Mouse (Mus musculus): Measurements from ENCODE around the gene Rcor1. TPM values are rescaled to one million over a fixed set of nuclear protein-coding genes. Genes with fewer than 3 reads are reported as not detected.
A peak's percentile ranks its signal among the peaks of the same experiment; 100 is the strongest.

Rcor1 gene
- polyA plus RNA-seq, 1 experiment, result 12.0 TPM

- 53% methylated on average over 18 of the region's 18 CpGs for WGBS
- DNase-seq, result peak; percentile 16
- Histone ChIP-seq H3K4me3 (replicated peaks; ENCODE audit: extremely low read depth, low read depth, low read length) (no peak overlapping the region), H3K4me1 (ENCODE audit: control insufficient read depth, insufficient read depth, low read length) (peaks cover 7% of the 10 kb centered on the region; the same call in 1 of the 2 replicates)
- no peak for TF ChIP-seq POLR2A (IDR thresholded peaks at IDR 0.05; ENCODE audit: borderline replicate concordance, extremely low read depth, low read depth, low read length)
- TF ChIP-seq CTCF (IDR thresholded peaks at IDR 0.05; ENCODE audit: insufficient read depth, low read length), result no peak
Measured at GRCm38 (mm10) chr12:111037241-111038180, 1.6 kb upstream of the Rcor1 start.

GRCm38 (mm10) chr12:111038231-111038975 is 748 bp upstream of the Rcor1 start:
- TF ChIP-seq POLR2A (IDR thresholded peaks at IDR 0.05; ENCODE audit: borderline replicate concordance, extremely low read depth, low read depth, low read length) (no peak), CTCF (IDR thresholded peaks at IDR 0.05; ENCODE audit: insufficient read depth, low read length) (no peak)
- under 1% methylated on average over 54 of the region's 54 CpGs for WGBS
- peak; percentile 41 for DNase-seq
- peak overlapping the region; percentile 90 for H3K4me3 ChIP-seq (replicated peaks; ENCODE audit: extremely low read depth, low read depth, low read length)
- peaks cover 7% of the 10 kb centered on the region; the same call in 1 of the 2 replicates for H3K4me1 ChIP-seq (ENCODE audit: control insufficient read depth, insufficient read depth, low read length)

- TF ChIP-seq CTCF (IDR thresholded peaks at IDR 0.05; ENCODE audit: insufficient read depth, low read length) (no peak), POLR2A (IDR thresholded peaks at IDR 0.05; ENCODE audit: borderline replicate concordance, extremely low read depth, low read depth, low read length) (no peak)
- Histone ChIP-seq H3K4me3 (replicated peaks; ENCODE audit: extremely low read depth, low read depth, low read length) (peak overlapping the region; percentile 70), H3K4me1 (ENCODE audit: control insufficient read depth, insufficient read depth, low read length) (peaks cover 7% of the 10 kb centered on the region; the same call in 1 of the 2 replicates)
- peak; percentile 61 for DNase-seq
- under 1% methylated on average over 63 of the region's 65 CpGs for WGBS
Measured at GRCm38 (mm10) chr12:111039771-111040530, 800 bp downstream of the Rcor1 start.

GRCm38 (mm10) chr12:111040531-111040860 is 1.3 kb downstream of the Rcor1 start:
- no peak for DNase-seq
- no peak for TF ChIP-seq CTCF (IDR thresholded peaks at IDR 0.05; ENCODE audit: insufficient read depth, low read length)
- no peak for TF ChIP-seq POLR2A (IDR thresholded peaks at IDR 0.05; ENCODE audit: borderline replicate concordance, extremely low read depth, low read depth, low read length)
- H3K4me1 ChIP-seq (ENCODE audit: control insufficient read depth, insufficient read depth, low read length), result peaks cover 7% of the 10 kb centered on the region; the same call in 1 of the 2 replicates
- 3% methylated on average over 3 of the region's 3 CpGs for WGBS
- peak overlapping the region; percentile 70 for H3K4me3 ChIP-seq (replicated peaks; ENCODE audit: extremely low read depth, low read depth, low read length)

- peak overlapping the region; percentile 9 for H3K4me3 ChIP-seq (replicated peaks; ENCODE audit: extremely low read depth, low read depth, low read length)
- TF ChIP-seq CTCF (IDR thresholded peaks at IDR 0.05; ENCODE audit: insufficient read depth, low read length) (no peak), POLR2A (IDR thresholded peaks at IDR 0.05; ENCODE audit: borderline replicate concordance, extremely low read depth, low read depth, low read length) (no peak)
- H3K4me1 ChIP-seq (ENCODE audit: control insufficient read depth, insufficient read depth, low read length), result peaks cover 7% of the 10 kb centered on the region; the same call in 1 of the 2 replicates
- DNase-seq, result peak; percentile 10
- 16% methylated on average over 4 of the region's 4 CpGs for WGBS
Measured at GRCm38 (mm10) chr12:111041196-111041595, 2.0 kb downstream of the Rcor1 start.

GRCm38 (mm10) chr12:111042365-111042764 is 3.2 kb downstream of the Rcor1 start:
- Histone ChIP-seq H3K4me1 (ENCODE audit: control insufficient read depth, insufficient read depth, low read length) (peaks cover 7% of the 10 kb centered on the region), H3K4me3 (replicated peaks; ENCODE audit: extremely low read depth, low read depth, low read length) (no peak overlapping the region)
- WGBS, result 69% methylated on average over 1 of the region's 1 CpGs
- TF ChIP-seq POLR2A (IDR thresholded peaks at IDR 0.05; ENCODE audit: borderline replicate concordance, extremely low read depth, low read depth, low read length) (no peak), CTCF (IDR thresholded peaks at IDR 0.05; ENCODE audit: insufficient read depth, low read length) (no peak)
- DNase-seq, result no peak

- TF ChIP-seq CTCF (IDR thresholded peaks at IDR 0.05; ENCODE audit: insufficient read depth, low read length) (no peak), POLR2A (IDR thresholded peaks at IDR 0.05; ENCODE audit: borderline replicate concordance, extremely low read depth, low read depth, low read length) (no peak)
- no peak for DNase-seq
Measured at GRCm38 (mm10) chr12:111044880-111045279, 5.7 kb downstream of the Rcor1 start.

GRCm38 (mm10) chr12:111046866-111047265 is 7.7 kb downstream of the Rcor1 start:
- no peak for TF ChIP-seq CTCF (IDR thresholded peaks at IDR 0.05; ENCODE audit: insufficient read depth, low read length)
- no peak for TF ChIP-seq POLR2A (IDR thresholded peaks at IDR 0.05; ENCODE audit: borderline replicate concordance, extremely low read depth, low read depth, low read length)
- DNase-seq, result no peak
- H3K4me3 ChIP-seq (replicated peaks; ENCODE audit: extremely low read depth, low read depth, low read length), result no peak overlapping the region
- peaks cover 14% of the 10 kb centered on the region for H3K4me1 ChIP-seq (ENCODE audit: control insufficient read depth, insufficient read depth, low read length)
- 76% methylated on average over 1 of the region's 1 CpGs for WGBS

More at GRCm38 (mm10) chr12:111044880-111045279, 5.7 kb downstream of the Rcor1 start:
- Histone ChIP-seq H3K4me3 (replicated peaks; ENCODE audit: extremely low read depth, low read depth, low read length) (no peak overlapping the region), H3K4me1 (ENCODE audit: control insufficient read depth, insufficient read depth, low read length) (peaks cover 17% of the 10 kb centered on the region)
- WGBS, result 77% methylated on average over 2 of the region's 2 CpGs

GRCm38 (mm10) chr12:111048201-111048600 is 9.1 kb downstream of the Rcor1 start:
- DNase-seq, result no peak
- no peak for TF ChIP-seq CTCF (IDR thresholded peaks at IDR 0.05; ENCODE audit: insufficient read depth, low read length)
- TF ChIP-seq POLR2A (IDR thresholded peaks at IDR 0.05; ENCODE audit: borderline replicate concordance, extremely low read depth, low read depth, low read length), result no peak
- 70% methylated on average over 2 of the region's 2 CpGs for WGBS

More at GRCm38 (mm10) chr12:111048201-111048600, 9.1 kb downstream of the Rcor1 start:
- no peak overlapping the region for H3K4me3 ChIP-seq (replicated peaks; ENCODE audit: extremely low read depth, low read depth, low read length)
- H3K4me1 ChIP-seq (ENCODE audit: control insufficient read depth, insufficient read depth, low read length), result peaks cover 14% of the 10 kb centered on the region
